In genomic region chr8:11411504-11412124, GRCm38 (mm10) we compare ENCODE assay signal across 10 mouse cellular contexts.
DNase-seq lines count a peak whose midpoint lies in the region; ATAC-seq and TF ChIP-seq lines count a peak whose summit lies in the region.
"Had no signal": no experiment of that assay in that cellular context is flagged by ENCODE, and none has a peak within 500 bp of the region (broad histone marks: within the 10 kb centered on the region; RNA-seq: fewer than 3 reads in every experiment).

No protein-coding gene starts in this region.

- no peak for TF ChIP-seq POLR2A in small intestine, adult 2 months (IDR thresholded peaks at IDR 0.05; ENCODE audit: low read depth, low read length)

- TF ChIP-seq CTCF in small intestine, adult 2 months (IDR thresholded peaks at IDR 0.05; ENCODE audit: extremely low read depth, insufficient read length, insufficient replicate concordance, low read depth, low read length), result no peak

- no peak for ATAC-seq in embryonic facial prominence, embryonic 12.5 days (ENCODE audit: insufficient number of reproducible peaks, insufficient read depth, low FRiP score, low TSS enrichment)
- no peak for ATAC-seq in erythroid progenitor cell, adult 5-6 weeks (replicated peaks; ENCODE audit: low FRiP score, poor library complexity, severe bottlenecking)
- no peak for ATAC-seq in hindbrain, embryonic 11.5 days (ENCODE audit: low FRiP score)

- no peak overlapping the region for H3K9ac ChIP-seq in embryonic facial prominence, embryonic 12.5 days
- H3K9ac ChIP-seq in hindbrain, embryonic 11.5 days (ENCODE audit: low read depth, low read length), result no peak overlapping the region

- H3K4me1 ChIP-seq in embryonic facial prominence, embryonic 12.5 days, result peaks cover 18% of the 10 kb centered on the region
- peaks cover 15% of the 10 kb centered on the region for H3K4me1 ChIP-seq in limb, embryonic 10.5 days
- peaks cover 3% of the 10 kb centered on the region for H3K4me1 ChIP-seq in small intestine, adult 2 months (ENCODE audit: control insufficient read depth, insufficient read depth, insufficient read length, low read length)
- H3K4me1 ChIP-seq in hindbrain, embryonic 11.5 days (replicated peaks; ENCODE audit: control insufficient read depth, insufficient read depth, low read length), result no peaks in the 10 kb centered on the region; the same call in 1 of the 2 replicates

- no peaks in the 10 kb centered on the region for H3K27me3 ChIP-seq in embryonic facial prominence, embryonic 12.5 days
- H3K27me3 ChIP-seq in limb, embryonic 10.5 days (ENCODE audit: low read depth, poor library complexity, severe bottlenecking), result no peaks in the 10 kb centered on the region
- H3K27me3 ChIP-seq in small intestine, adult 2 months (ENCODE audit: control insufficient read depth, insufficient read depth, low read length), result no peaks in the 10 kb centered on the region
- H3K27me3 ChIP-seq in hindbrain, embryonic 11.5 days (ENCODE audit: control insufficient read depth, insufficient read depth, low read length), result no peaks in the 10 kb centered on the region

- H3K9me3 ChIP-seq in embryonic facial prominence, embryonic 12.5 days, result no peaks in the 10 kb centered on the region
- no peaks in the 10 kb centered on the region for H3K9me3 ChIP-seq in limb, embryonic 10.5 days (replicated peaks)
- H3K9me3 ChIP-seq in hindbrain, embryonic 11.5 days (ENCODE audit: control insufficient read depth, low read length), result no peaks in the 10 kb centered on the region

- peaks cover 15% of the 10 kb centered on the region for H3K36me3 ChIP-seq in embryonic facial prominence, embryonic 12.5 days
- peaks cover 83% of the 10 kb centered on the region for H3K36me3 ChIP-seq in limb, embryonic 10.5 days
- H3K36me3 ChIP-seq in small intestine, adult 2 months (ENCODE audit: control insufficient read depth, insufficient read depth, low read length), result no peaks in the 10 kb centered on the region
- no peaks in the 10 kb centered on the region for H3K36me3 ChIP-seq in hindbrain, embryonic 11.5 days (ENCODE audit: control insufficient read depth, insufficient read depth, low read length)

- 45% methylated on average over 12 of the region's 12 CpGs for WGBS in embryonic facial prominence, embryonic 12.5 days
- WGBS in limb, embryonic 10.5 days, result 69% methylated on average over 12 of the region's 12 CpGs
- 65% methylated on average over 12 of the region's 12 CpGs for WGBS in small intestine, adult 2 months
- 59% methylated on average over 12 of the region's 12 CpGs for WGBS in hindbrain, embryonic 11.5 days

- H3K4me2 ChIP-seq in embryonic facial prominence, embryonic 12.5 days (replicated peaks), result no peak overlapping the region
- no peak overlapping the region for H3K4me2 ChIP-seq in hindbrain, embryonic 11.5 days (replicated peaks; ENCODE audit: low read depth, low read length)

- peak overlapping the region; percentile 52 for H3K27ac ChIP-seq in embryonic facial prominence, embryonic 12.5 days
- H3K27ac ChIP-seq in limb, embryonic 10.5 days, result peak overlapping the region; percentile 65
- H3K27ac ChIP-seq in small intestine, adult 2 months (ENCODE audit: insufficient read depth, low read depth, low read length), result 0 out of 2 replicates have a peak overlapping the region, but pooled peaks have one; percentile 27
- no peak overlapping the region for H3K27ac ChIP-seq in hindbrain, embryonic 11.5 days (ENCODE audit: low read depth, low read length)

- H3K4me3 ChIP-seq in embryonic facial prominence, embryonic 12.5 days, result no peak overlapping the region
- H3K4me3 ChIP-seq in limb, embryonic 10.5 days, result no peak overlapping the region
- no peak overlapping the region for H3K4me3 ChIP-seq in small intestine, adult 2 months (ENCODE audit: low read depth, low read length)
- H3K4me3 ChIP-seq in hindbrain, embryonic 11.5 days (ENCODE audit: low read depth, low read length), result no peak overlapping the region
- H3K4me3 ChIP-seq: erythroblast, embryonic 14.5 days had no signal

- DNase-seq in kidney, postnatal 10 days, result peak; percentile 56
- DNase-seq in kidney, adult 18-20 months, result no peak
- DNase-seq in limb, embryonic 10.5 days (ENCODE audit: low spot score), result peak; percentile 36
- DNase-seq in frontal cortex, postnatal 36 days (ENCODE audit: low spot score in 2 of 2), result no peak
- DNase-seq in hindbrain, embryonic 11.5 days (ENCODE audit: low spot score), result no peak
- DNase-seq: layer of hippocampus, postnatal 36 days had no signal

Comparison
In these comparisons a context has a peak if more than half of its experiments do, and no peak if none do; other contexts are left out.
1. DNase-seq: peak in kidney, postnatal 10 days (single experiment) and limb, embryonic 10.5 days (single experiment); none in kidney, adult 18-20 months (single experiment), frontal cortex, postnatal 36 days (0 of 2) and hindbrain, embryonic 11.5 days (single experiment).